Mouse (Mus musculus) left cerebral cortex, adult 2 months (tissue): ENCODE results near the gene Chst12. TPM values are rescaled to one million over a fixed set of nuclear protein-coding genes. Genes with fewer than 3 reads are reported as not detected.

Experiments used
- DNase-seq, 2 experiments: peaks; one replicate each; pipeline ENCODE4 v3.0.0; 2021 to 2022; ENCODE audit warnings: low spot score in 2 of 2, mixed read lengths in 1 of 2; ENCODE audit errors: extremely low spot score in 1 of 2
- H3K27ac ChIP-seq: fragments of 200-600 bp; 2 replicates; pipeline ENCODE4 v1.8.1; 2022
- H3K4me3 ChIP-seq: fragments of 200-600 bp; 2 replicates; pipeline ENCODE4 v1.8.1; 2022
- CTCF ChIP-seq: fragments of 200-600 bp; IDR thresholded peaks from 2 replicates; pipeline ENCODE4 v1.8.1; 2022; ENCODE audit warnings: antibody characterized with exemption, mild to moderate bottlenecking, moderate library complexity
- intact Hi-C: fragments of 180-260 bp; cut with DNase I; formaldehyde crosslinking; loops from one replicate; pipeline ENCODE4 v1.15.1; 2025
- total RNA-seq, 2 experiments: library from RNA; stranded (reverse); gene quantifications; 2 replicates each; pipeline ENCODE4 v1.2.3; 2021

The Chst12 gene
- total RNA-seq, 2 experiments from 2014 or later: 16.2 to 17.5 TPM

DNA sequence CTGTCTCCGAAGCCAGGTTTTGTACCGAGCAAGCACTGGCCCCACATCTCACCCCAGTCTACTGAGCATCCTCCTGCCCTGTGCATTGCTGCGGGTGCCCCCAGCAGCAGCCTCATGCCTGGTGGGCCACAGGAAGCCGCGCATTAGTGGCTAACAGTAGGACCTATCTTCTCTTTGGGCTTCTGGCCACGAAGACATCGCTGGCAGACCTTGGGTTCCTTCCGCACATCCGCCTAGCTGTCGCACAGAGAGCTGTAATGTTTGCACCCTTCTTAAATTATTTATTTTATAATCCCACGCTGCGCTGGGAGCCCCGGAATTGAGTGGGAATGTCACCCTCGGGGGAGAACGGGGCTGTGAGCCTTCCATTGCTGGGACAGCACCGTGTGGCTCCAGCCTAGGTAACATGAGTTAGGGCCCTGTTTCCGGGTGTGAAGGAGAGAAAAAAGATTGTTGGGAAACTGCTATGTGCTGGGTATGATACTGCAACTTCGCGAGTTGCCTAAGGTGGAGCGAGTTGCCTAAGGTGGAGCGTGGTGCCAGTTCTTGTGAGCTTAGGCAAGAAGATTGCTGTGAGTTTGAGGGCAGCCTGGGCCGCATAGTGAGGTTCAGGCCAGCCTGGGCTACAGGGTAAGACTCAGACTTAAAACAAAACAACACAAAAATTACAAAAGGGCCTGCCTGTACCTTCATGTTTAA is 895 bp downstream of the Chst12 start:
- peak; percentile 24 to 30 for DNase-seq
- Histone ChIP-seq H3K27ac (peak overlapping the region; percentile 80), H3K4me3 (peak overlapping the region; percentile 54)
- intact Hi-C loops: no loop called here
- TF ChIP-seq CTCF: peak; percentile 11

DNA sequence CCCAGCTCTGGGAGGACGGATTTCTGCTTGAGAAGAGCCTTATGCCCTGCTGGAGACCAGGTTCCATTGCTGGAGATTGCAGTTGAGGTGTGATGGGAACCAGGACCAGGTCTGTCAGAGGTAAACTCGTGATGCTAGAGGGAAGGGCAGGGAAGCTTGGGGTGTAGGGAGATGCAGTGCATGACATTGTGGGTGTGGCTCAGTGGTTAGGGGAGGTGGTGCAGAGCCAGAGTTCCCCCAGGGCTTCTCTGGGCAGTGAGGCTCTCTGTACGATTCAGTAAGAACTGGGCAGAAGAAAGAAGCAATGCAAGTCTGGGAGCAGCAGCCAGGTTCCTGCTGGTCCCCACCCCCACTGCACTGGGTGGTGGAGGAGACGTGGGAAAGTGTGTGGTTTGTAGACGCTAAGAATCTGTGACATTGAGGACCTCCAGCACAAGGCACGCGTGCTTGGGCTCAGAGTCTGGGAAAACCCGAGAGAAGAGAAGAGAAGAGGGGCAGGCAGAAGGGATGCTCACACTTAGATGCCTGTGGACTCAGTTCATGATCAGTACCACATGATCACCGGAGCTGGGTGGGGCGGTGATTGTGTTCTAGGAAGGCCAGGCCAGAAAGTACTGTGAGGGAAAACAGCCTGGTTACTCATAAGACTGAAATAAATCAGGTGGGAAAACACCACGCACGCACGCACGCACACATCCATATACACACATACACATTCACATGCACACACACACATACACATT is 2.3 kb downstream of the Chst12 start:
- no peak for DNase-seq
- intact Hi-C loops: no loop called here
- no peak for TF ChIP-seq CTCF

DNA sequence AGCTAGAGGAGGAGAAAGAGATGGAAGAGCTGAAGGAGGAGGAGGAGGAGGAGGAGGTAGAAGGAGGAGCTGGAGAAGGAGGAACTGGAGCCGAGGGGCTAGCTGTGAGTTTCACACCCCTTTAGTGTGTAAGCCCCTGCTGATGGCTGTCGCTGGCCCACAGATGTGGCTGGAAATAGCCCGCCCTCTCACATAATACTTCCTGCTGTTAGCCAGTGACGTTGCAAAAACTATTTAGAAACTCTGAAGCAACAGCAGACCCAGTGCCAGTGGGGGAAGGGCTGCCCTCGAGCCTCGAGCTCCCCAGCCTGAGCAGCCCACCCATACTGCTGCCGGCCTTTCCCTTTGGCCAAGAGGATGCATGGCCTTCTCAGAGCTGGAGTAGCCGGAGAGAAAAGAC is 3.3 kb downstream of the Chst12 start:
- H3K4me3 ChIP-seq: no peak overlapping the region
- no peak for TF ChIP-seq CTCF
- no peak overlapping the region for H3K27ac ChIP-seq
- no peak for DNase-seq
- intact Hi-C loops: no loop called here

More for the DNA sequence above, 2.3 kb downstream of the Chst12 start:
- Histone ChIP-seq H3K27ac (no peak overlapping the region), H3K4me3 (no peak overlapping the region)

DNA sequence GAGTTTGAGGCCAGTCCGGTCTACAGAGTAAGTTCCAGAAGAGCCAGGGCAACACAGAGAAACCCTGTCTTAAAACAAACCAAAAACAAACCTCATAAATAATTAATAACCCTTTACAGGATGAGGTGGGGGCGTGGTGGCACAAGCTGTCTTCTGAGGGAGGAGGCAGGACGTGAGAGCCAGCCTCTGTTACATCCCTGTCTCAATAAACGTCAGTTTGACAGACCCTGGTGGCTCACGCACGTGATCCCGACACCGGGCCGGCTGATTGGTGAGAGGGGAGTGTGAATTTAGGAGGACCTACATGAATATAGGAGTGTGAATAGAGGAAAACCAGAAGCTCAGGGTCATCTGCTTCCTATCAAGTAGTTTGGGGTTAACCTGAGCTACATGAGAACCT is 3.9 kb downstream of the Chst12 start:
- TF ChIP-seq CTCF: no peak
- no peak overlapping the region for H3K4me3 ChIP-seq
- DNase-seq: no peak
- intact Hi-C loops: no loop called here
- no peak overlapping the region for H3K27ac ChIP-seq

DNA sequence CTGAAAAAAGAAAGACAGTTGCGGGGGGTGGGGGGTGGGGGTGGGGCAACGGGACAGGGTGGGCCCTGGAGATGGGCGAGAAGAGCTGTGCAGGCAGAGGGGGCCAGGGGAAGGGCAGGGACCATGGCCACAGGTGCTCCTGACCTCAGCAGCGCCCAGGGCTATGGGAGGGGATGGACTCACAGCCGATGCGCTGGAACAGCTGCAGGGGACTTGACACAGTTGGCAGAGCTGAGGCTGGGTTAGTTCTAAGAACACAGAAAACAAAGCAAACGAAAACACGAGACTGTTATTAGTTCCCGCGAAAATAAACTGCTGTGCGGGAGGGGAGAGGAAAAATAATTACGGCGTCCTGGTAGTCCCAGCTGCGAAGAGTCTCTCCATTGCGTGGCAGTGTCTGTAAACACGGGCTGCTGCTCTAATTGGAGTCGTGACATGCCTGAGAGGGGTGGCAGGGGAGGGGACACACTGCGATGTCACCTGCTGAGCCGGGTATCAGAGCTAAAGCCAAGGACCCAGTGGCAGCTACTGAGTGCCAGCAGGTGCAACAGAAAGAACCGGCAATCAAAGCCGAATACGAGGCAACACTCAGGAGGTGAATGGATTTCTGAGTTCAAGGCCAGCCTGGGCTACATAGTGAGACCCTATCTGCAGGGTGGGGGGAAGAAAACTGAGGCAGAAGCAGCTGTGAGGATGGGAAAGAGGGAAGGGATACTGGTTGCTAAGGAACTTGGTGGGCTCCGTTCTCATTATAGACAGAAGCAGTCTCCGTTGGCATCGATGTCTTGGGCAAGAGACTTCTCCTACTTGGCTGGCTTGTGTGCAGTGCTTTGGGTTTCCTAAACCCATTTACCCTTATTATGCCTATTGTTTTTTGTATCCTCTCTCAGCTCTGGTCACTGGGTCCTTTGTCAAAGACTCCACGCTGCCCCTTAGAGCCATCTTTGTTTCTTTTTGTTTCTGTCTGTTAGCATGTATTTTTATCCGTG is 5.0 kb downstream of the Chst12 start:
- no peak overlapping the region for H3K27ac ChIP-seq
- no peak for DNase-seq
- intact Hi-C loops: no loop called here
- peak overlapping the region; percentile 9; the same call in 1 of the 2 replicates for H3K4me3 ChIP-seq
- TF ChIP-seq CTCF: no peak

DNA sequence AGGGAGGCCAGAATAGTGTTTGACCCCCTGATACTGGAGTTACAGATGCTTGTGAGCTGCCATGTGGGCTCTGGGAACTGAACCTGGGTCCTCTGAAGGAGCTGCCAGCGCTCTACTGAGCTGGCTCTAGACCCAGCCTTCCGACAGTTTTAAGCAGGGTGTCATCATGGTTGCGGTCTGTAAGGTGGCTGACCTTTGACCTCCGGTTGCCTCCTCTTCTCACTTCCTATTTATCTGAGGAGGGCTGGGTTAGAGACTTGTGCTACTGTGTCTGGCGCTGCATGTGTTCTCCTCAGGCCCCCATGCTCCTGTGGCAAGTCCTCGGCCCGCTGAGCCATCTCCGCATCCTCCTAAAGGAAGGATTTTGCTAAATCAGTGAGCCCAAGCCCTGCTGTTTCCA is 8.6 kb downstream of the Chst12 start:
- no peak overlapping the region for H3K4me3 ChIP-seq
- intact Hi-C loops: no loop called here
- TF ChIP-seq CTCF: no peak
- DNase-seq: no peak
- no peak overlapping the region for H3K27ac ChIP-seq

DNA sequence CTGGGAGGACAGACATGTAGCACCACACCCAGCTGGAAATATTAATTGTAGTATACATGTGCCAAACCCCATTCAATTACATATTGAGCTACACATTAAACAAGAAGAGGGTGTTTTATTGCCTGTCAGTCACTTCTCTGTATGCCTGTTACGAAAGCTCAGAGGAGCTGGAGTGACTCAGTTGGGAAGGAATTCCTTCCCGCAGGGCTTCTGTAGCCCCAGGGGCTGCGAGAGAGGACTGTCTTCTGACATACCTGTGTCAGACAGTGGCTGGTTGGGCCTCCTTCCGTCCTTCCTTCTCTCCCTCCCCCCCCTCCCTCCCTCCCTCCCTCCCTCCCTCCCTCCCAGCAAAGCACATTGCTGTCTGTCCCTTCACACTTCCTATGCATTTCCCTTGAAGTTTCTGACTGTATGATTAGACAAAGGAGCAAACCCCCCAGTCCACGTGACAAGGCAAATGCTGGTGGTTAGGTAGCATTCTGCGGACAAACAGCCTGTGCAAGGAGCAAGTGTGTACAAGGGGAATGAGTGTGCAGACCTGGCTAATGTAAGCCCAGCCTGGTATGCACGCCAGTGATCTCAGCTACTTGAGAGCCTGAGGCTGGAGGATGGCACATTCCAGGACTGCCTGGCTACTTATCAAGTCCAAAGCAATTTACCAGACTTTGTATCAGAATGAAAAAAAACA is 9.6 kb downstream of the Chst12 start:
- intact Hi-C loops: no loop called here
- H3K4me3 ChIP-seq: no peak overlapping the region
- no peak overlapping the region for H3K27ac ChIP-seq
- no peak for DNase-seq
- TF ChIP-seq CTCF: no peak

DNA sequence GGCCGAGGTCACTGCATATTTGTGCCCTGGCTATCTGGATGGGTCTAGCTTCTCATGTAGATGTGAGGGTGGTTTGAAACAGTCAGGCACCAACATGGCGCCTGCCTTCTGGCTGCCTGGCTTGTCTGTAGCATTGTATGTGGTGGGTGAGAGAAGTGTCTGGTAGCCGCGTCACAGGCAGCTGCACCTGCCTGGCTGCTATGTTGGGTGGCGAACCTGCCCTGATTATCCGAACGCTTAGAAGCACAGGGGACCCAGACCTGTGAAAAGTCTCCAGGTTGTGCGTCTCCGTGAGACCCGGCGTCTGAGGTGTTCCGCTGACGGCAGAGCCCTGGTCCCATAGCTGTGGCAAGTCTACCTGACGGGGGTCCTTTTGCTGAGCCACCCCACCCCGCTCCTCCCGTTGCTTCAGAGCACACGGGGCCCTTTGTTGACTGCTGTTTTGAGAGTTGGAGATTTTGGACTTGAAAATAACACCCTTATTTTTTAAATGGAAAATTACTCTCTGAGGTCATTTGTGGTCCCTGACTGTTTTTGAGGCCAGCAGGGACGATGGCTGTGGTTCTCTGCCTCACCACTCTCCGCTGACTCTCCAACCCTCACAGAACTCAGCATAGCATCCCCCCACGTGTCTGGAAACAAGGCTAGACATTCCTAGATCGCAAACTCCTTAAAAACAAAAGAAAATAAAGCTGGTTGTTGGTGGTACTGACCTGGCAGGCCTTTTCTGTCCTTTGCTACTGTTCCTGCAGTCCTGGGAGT is 12.0 kb downstream of the Chst12 start:
- H3K27ac ChIP-seq: no peak overlapping the region
- no peak for TF ChIP-seq CTCF
- no peak overlapping the region for H3K4me3 ChIP-seq
- no peak for DNase-seq
- intact Hi-C loops: no loop called here

DNA sequence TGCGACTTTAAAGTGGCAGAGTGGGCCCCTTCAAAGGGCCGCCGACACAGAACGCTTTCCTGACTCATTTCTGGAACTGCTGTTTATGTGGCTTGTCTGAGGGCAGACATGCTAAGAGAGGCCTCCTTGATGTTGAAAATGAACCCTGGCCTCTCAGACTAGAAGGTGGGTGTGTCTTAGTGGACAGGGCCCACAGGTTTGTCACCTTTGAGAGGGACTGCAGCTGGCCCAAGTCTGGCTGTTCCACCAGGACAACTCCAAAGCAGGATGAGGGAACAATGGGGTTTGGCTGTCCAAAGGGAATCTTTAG is 12.5 kb downstream of the Chst12 start:
- no peak for TF ChIP-seq CTCF
- intact Hi-C loops: no loop called here
- H3K27ac ChIP-seq: no peak overlapping the region
- no peak for DNase-seq
- no peak overlapping the region for H3K4me3 ChIP-seq

DNA sequence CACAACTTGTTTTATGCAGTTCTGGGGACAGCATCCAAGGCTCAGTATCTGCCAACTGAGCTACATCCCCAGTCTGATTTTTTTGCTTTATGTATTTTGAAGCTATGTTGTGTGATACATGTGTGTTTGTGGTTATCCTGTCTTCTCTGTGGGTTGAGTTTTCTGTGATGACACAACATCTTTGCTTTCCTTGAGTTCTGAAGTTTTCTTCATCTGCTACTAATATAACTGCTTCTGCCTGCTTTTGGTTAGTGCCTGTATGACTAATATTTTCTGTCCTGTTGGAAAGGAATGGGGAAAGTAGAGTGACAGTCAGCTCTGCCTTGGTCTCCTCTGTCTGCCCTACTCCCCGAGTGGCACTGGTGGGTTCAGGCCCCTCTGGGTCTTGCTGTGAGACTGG is 15.8 kb downstream of the Chst12 start:
- Histone ChIP-seq H3K27ac (no peak overlapping the region), H3K4me3 (no peak overlapping the region)
- intact Hi-C loops: no loop called here
- DNase-seq: no peak
- no peak for TF ChIP-seq CTCF

DNA sequence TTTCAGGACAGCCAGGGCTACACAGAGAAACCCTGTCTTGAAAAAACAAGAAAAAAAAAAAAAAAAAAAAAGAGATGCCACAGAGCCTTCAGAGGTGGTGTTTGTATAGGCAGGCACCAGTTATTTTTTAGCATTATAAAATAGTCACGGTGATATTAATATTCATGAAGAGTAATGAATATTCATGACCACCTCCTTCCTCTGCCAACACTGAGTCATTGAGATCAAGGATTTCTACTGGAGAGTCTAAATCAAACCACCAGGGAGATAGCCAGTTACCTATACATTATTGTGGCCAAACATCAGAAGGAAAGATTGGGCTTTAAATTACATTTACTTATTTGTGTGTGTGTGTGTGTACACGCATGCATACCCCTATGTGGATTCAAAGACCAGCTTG is 21.4 kb downstream of the Chst12 start:
- Histone ChIP-seq H3K27ac (no peak overlapping the region), H3K4me3 (no peak overlapping the region)
- no peak; the same call in 1 of the 2 replicates for TF ChIP-seq CTCF
- intact Hi-C loops: loop anchor here (5.0 kb wide), 1 partner anchor 84 kb away; no protein-coding TSS in a partner anchor
- no peak for DNase-seq
